Mouse (Mus musculus): ENCODE measurements at regions not wholly inside any gene's neighbourhood (a gene's known extent, or its start where the extent isn't known, plus 50 kb on each side); places are given as distances from the start of the nearest gene placed in this dataset.
A peak's percentile ranks its signal among the peaks of the same experiment; 100 is the strongest.

GRCm38 (mm10) chr12:35641741-35642140, 106.9 kb upstream of the Ahr start:
- DNase-seq (ENCODE audit: low spot score in 2 of 2) = no peak

DNA sequence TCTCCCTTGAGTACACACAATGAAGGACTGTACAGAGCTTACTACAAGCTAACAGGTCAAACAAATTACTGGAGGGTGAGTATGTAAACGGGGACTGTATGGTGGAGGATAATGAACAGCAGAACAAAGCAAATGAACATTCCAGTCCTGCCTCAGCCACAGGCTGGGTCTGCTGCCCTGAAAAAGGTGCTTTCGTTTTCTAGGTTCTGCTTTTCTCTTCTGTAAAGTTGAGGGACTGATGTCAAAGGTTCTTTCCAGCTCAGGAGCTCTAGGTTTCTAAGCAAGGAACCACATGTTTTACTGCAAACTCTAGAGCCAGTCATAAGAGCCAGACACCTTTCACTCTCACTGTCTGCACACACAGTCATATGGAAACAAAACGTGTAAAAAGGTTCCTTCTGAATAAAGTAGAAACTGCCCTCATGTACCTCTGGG, 106.1 kb upstream of the Ahr start:
- DNase-seq (ENCODE audit: low spot score in 2 of 2) = no peak

DNA sequence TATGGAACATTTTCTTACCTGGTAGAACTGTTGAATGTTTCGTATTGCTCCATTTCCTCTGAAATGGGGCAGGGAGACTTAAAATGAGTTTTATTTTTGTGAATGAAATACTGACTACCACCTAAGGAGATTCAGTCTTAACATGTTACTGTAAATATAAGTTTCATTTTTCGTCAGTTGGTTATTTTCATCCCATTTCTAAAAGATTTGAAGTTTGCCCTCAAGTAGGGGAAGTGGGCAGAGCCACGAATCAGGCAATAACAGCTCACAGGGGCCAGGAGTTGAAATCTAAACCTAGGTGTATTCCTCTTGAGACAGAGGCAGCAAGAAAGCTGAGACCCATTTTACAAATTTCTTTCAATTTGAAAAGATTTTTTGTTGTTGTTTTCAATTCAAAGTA, 88.6 kb upstream of the Ahr start:
- DNase-seq (ENCODE audit: low spot score in 2 of 2) = no peak

GRCm38 (mm10) chr12:35614885-35615284, 80.0 kb upstream of the Ahr start:
- DNase-seq (ENCODE audit: low spot score in 2 of 2) = no peak

DNA sequence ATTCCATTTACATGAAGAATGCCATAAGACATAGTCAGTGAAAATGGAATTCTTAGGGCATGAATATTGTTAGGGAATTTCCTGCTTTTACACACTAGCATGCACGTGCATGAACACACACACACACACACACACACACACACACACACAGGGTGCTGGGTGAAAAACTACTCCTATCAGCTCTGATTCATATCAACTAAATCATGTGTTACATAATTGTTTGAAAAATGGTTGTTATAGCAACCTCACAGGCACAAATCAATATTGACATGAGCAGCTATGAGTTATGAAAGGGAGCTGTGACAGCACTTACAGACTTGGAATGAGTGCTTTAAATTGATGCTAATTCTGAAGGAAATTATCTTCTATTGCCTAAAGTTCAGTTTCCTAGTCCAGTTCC, 72.8 kb upstream of the Ahr start:
- peak in 1 of 2 experiments; percentile 22 for DNase-seq (ENCODE audit: low spot score in 2 of 2)

- DNase-seq (ENCODE audit: low spot score in 2 of 2) = no peak
Observed at GRCm38 (mm10) chr12:35603742-35604141, 68.9 kb upstream of the Ahr start.

GRCm38 (mm10) chr12:35602589-35602988, 67.8 kb upstream of the Ahr start:
- no peak for DNase-seq (ENCODE audit: low spot score in 2 of 2)

DNA sequence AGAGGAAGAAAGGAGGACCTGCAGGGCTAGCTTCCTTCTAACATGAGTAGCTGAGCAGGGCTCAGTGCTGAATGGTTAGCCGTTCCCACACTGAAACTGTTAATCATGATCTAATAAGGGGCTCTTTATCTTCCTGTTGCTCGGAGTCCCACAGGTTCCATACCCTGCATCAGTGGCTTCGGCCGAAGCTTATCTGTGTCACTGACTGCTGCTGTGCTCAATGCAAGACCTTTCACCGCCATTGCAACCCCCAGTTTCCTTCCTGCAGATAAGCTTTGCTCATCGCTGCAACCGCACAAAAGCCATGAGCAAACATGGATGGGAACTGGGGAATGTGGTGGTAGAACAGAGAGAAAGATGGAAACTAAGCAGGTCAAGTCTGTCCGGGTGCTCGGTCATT, 63.5 kb upstream of the Ahr start:
- no peak for DNase-seq (ENCODE audit: low spot score in 2 of 2)

DNA sequence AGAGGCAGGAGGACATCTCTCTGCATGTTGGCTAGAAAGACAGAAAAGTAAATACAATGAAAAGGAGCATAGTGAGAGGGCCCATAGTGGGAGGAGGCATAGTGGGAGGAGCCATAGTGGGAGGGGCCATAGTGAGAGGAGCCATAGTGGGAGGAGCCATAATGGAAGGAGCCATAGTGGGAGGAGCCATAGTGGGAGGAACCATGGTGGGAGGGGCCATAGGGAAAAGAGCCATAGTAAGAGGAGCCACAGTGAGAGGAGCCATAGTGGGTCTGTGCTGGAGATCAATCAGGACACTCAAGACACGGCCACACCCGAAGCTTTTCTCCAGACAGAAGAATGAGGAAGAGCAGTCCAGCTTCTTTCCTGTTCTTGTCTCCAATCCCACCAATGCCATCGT, 58.0 kb upstream of the Ahr start:
- DNase-seq (ENCODE audit: low spot score in 2 of 2) = no peak

All from layer of hippocampus, adult 18-20 months (tissue).